Comparison of ENCODE assay signal across 9 mouse cellular contexts in the genomic region with DNA sequence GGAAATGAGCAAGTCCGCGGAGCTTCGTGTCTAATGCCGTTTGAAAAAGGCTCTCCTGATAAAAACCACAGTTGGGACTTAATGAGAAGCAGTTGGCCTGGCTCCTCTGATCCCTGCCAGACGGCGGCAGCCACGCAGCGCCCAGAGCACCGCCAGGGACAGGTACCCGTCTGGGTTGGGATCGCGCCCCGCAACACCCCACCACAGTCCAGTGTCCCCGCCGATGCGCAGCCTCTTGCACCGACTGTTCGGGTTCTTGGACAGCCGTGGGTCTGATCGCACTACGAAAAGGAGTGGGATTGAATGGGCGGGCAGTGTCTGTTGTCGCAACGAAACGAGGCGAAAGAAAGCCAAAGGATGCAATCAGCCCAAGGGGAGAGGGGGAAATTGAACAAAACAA. TPM values are rescaled to one million over a fixed set of nuclear protein-coding genes. Genes with fewer than 3 reads are reported as not detected.
A peak's percentile ranks its signal among the peaks of the same experiment; 100 is the strongest.
DNase-seq lines count a peak whose midpoint lies in the region; ATAC-seq and TF ChIP-seq lines count a peak whose summit lies in the region.
"Had no signal": no experiment of that assay in that cellular context is flagged by ENCODE, and none has a peak within 500 bp of the region (broad histone marks: within the 10 kb centered on the region; RNA-seq: fewer than 3 reads in every experiment).

No protein-coding gene starts in this region.

- peak; percentile 23; the same call in 1 of the 2 replicates for ATAC-seq in forebrain, embryonic 16.5 days
- no peak for ATAC-seq in megakaryocyte-erythroid progenitor cell, adult 5-6 weeks (replicated peaks; ENCODE audit: low FRiP score, low TSS enrichment, poor library complexity, severe bottlenecking)

- peak; percentile 22 for DNase-seq in cerebellum, adult 11 months
- no peak for DNase-seq in cerebellum, adult 9-10 months
- DNase-seq in kidney, postnatal 14 days: peak; percentile 25
- no peak for DNase-seq in layer of hippocampus, postnatal 36 days
- DNase-seq in frontal cortex, adult 2 months (ENCODE audit: extremely low spot score in 1 of 2, low spot score in 1 of 2): no peak

- no peak overlapping the region for H3K27ac ChIP-seq in forebrain, embryonic 16.5 days (ENCODE audit: low read length)

- H3K4me1 ChIP-seq in E14TG2a.4 (replicated peaks; ENCODE audit: low read depth, low read length): peaks cover 30% of the 10 kb centered on the region
- H3K4me1 ChIP-seq in forebrain, embryonic 16.5 days (replicated peaks; ENCODE audit: control insufficient read depth, insufficient read depth, low read length): peaks cover 21% of the 10 kb centered on the region

- peak overlapping the region; percentile 75 for H3K4me3 ChIP-seq in E14TG2a.4 (replicated peaks; ENCODE audit: low read length)
- peak overlapping the region; percentile 17 for H3K4me3 ChIP-seq in forebrain, embryonic 16.5 days (replicated peaks; ENCODE audit: low read length)

- H3K4me2 ChIP-seq in forebrain, embryonic 16.5 days (ENCODE audit: low read length): peak overlapping the region; percentile 14

- H3K27me3 ChIP-seq in E14TG2a.4 (ENCODE audit: insufficient read depth, low read length): peaks cover 97% of the 10 kb centered on the region
- peaks cover 64% of the 10 kb centered on the region for H3K27me3 ChIP-seq in forebrain, embryonic 16.5 days (replicated peaks; ENCODE audit: control insufficient read depth, insufficient read depth, low read length)

- no peak for TF ChIP-seq CTCF in E14TG2a.4 (conservative IDR thresholded peaks at IDR 0.05; ENCODE audit: low read length)

- H3K9ac ChIP-seq in forebrain, embryonic 16.5 days (replicated peaks; ENCODE audit: low read depth, low read length): no peak overlapping the region

- H3K9me3 ChIP-seq in E14TG2a.4 (ENCODE audit: low read length): no peaks in the 10 kb centered on the region
- no peaks in the 10 kb centered on the region for H3K9me3 ChIP-seq in forebrain, embryonic 16.5 days (ENCODE audit: control insufficient read depth, low read length)

- WGBS in forebrain, embryonic 16.5 days: under 1% methylated on average over 26 of the region's 26 CpGs

- H3K36me3 ChIP-seq in E14TG2a.4 (ENCODE audit: insufficient read depth, low read length): no peaks in the 10 kb centered on the region
- H3K36me3 ChIP-seq in forebrain, embryonic 16.5 days (ENCODE audit: control insufficient read depth, insufficient read depth): no peaks in the 10 kb centered on the region

RNA-seq across cellular contexts. Expression of gene Alx3, which starts 1.7 kb away (rescaled TPM):
- 2.7 and 4.9 TPM in 2 replicates for polyA plus RNA-seq in forebrain, embryonic 16.5 days (2015; fragmentation: Nextera tagmentation; extraction: Ambion mirVana)
- under 1 TPM; 0.33 to 0.35 TPM for total RNA-seq in layer of hippocampus, postnatal 36 days (2021)
- total RNA-seq in megakaryocyte-erythroid progenitor cell, adult 5-6 weeks (2014; fragmentation: Nextera tagmentation): not detected in 2 replicates
- total RNA-seq in megakaryocyte-erythroid progenitor cell, adult 5-6 weeks (2017): not detected in 2 replicates
- 8.1 and 8.6 TPM in 2 replicates for polyA plus RNA-seq in frontal cortex, adult 2 months (2012; rRNA removed)

RNA-seq across cellular contexts. Expression of gene Gm10961, which starts 34.6 kb away (rescaled TPM):
- polyA plus RNA-seq in forebrain, embryonic 16.5 days (2015; fragmentation: Nextera tagmentation; extraction: Ambion mirVana): not detected in 2 replicates
- not detected for total RNA-seq in layer of hippocampus, postnatal 36 days (2021)
- total RNA-seq in megakaryocyte-erythroid progenitor cell, adult 5-6 weeks (2014; fragmentation: Nextera tagmentation): not detected in 2 replicates
- total RNA-seq in megakaryocyte-erythroid progenitor cell, adult 5-6 weeks (2017): not detected in 2 replicates
- not detected in 2 replicates for polyA plus RNA-seq in frontal cortex, adult 2 months (2012; rRNA removed)
- total RNA-seq: layer of hippocampus, postnatal 10 days had no signal

RNA-seq across cellular contexts. Expression of gene Strip1, which starts 34.9 kb away (rescaled TPM):
- polyA plus RNA-seq in forebrain, embryonic 16.5 days (2015; fragmentation: Nextera tagmentation; extraction: Ambion mirVana): 145 and 148 TPM in 2 replicates
- total RNA-seq in layer of hippocampus, postnatal 36 days (2021): 10 to 100 TPM; 68.4 to 70.0 TPM
- total RNA-seq in megakaryocyte-erythroid progenitor cell, adult 5-6 weeks (2014; fragmentation: Nextera tagmentation): 19.9 and 20.5 TPM in 2 replicates
- 16.9 and 22.6 TPM in 2 replicates for total RNA-seq in megakaryocyte-erythroid progenitor cell, adult 5-6 weeks (2017)
- 74.4 and 79.2 TPM in 2 replicates for polyA plus RNA-seq in frontal cortex, adult 2 months (2012; rRNA removed)

RNA-seq across cellular contexts. Expression of gene Ubl4b, which starts 41.7 kb away (rescaled TPM):
- polyA plus RNA-seq in forebrain, embryonic 16.5 days (2015; fragmentation: Nextera tagmentation; extraction: Ambion mirVana): not detected in 2 replicates
- not detected for total RNA-seq in layer of hippocampus, postnatal 36 days (2021)
- not detected in 2 replicates for total RNA-seq in megakaryocyte-erythroid progenitor cell, adult 5-6 weeks (2014; fragmentation: Nextera tagmentation)
- total RNA-seq in megakaryocyte-erythroid progenitor cell, adult 5-6 weeks (2017): not detected in 2 replicates
- 0.13 and 0.26 TPM in 2 replicates for polyA plus RNA-seq in frontal cortex, adult 2 months (2012; rRNA removed)
- total RNA-seq: layer of hippocampus, postnatal 10 days had no signal

Comparison
In these comparisons a context has a peak if more than half of its experiments do, and no peak if none do; other contexts are left out.
1. DNase-seq: peak in cerebellum, adult 11 months (single experiment) and kidney, postnatal 14 days (single experiment); none in cerebellum, adult 9-10 months (single experiment), layer of hippocampus, postnatal 36 days (0 of 2) and frontal cortex, adult 2 months (0 of 2).